Mouse (Mus musculus): ENCODE data around the gene Zbtb41.

- TF ChIP-seq EP300 (IDR thresholded peaks at IDR 0.05; ENCODE audit: insufficient read depth, low read depth, low read length) (no peak), CTCF (IDR thresholded peaks at IDR 0.05; ENCODE audit: low read depth, low read length) (peak; percentile 2), POLR2A (IDR thresholded peaks at IDR 0.05; ENCODE audit: insufficient read depth, low read length) (no peak)
These were observed 14.4 kb upstream of the Zbtb41 start for GRCm38 (mm10) chr1:139407701-139408100.
